Mouse (Mus musculus): Measurements from ENCODE around the gene Wdr86. TPM values are rescaled to one million over a fixed set of nuclear protein-coding genes. Genes with fewer than 3 reads are reported as not detected.
A peak's percentile ranks its signal among the peaks of the same experiment; 100 is the strongest.
"Not testable (repeated sequence)": the region's sequence is repeated elsewhere in the genome, so short reads cannot be mapped to it uniquely, and the experiment has no call there.

Wdr86 gene
- total RNA-seq (2014; rRNA removed) = 13.4 and 16.5 TPM in 2 replicates
- 6.7 and 7.0 TPM in 2 replicates for polyA plus RNA-seq (2015; fragmentation: Nextera tagmentation; extraction: Ambion mirVana)

- Histone ChIP-seq H3K27me3 (ENCODE audit: insufficient read depth, low read length) (peaks cover 18% of the 10 kb centered on the region), H3K9ac (replicated peaks; ENCODE audit: low read length, poor library complexity, severe bottlenecking) (peak within 1 kb of the TSS; percentile 46), H3K9me3 (ENCODE audit: low read length) (no peaks in the 10 kb centered on the region), H3K4me2 (ENCODE audit: low read depth, low read length, poor library complexity, severe bottlenecking) (peak within 1 kb of the TSS; percentile 65), H3K4me3 (ENCODE audit: low read depth, low read length) (peak within 1 kb of the TSS; percentile 45), H3K27ac (ENCODE audit: low read depth, low read length) (no peak within 1 kb of the TSS), H3K36me3 (ENCODE audit: insufficient read depth, low read length) (no peaks in the 10 kb centered on the region), H3K4me1 (ENCODE audit: insufficient read depth, low read length) (0 out of 2 replicates have a peak, but pooled peaks cover 7% of the 10 kb centered on the region)
- DNase-seq (ENCODE audit: low spot score) = no peak
- ATAC-seq (ENCODE audit: low FRiP score) = peak; percentile 55; the same call in 1 of the 2 replicates
- under 1% methylated on average over 23 of the region's 23 CpGs for WGBS
- no peak for TF ChIP-seq CTCF (IDR thresholded peaks at IDR 0.05)
Observed at GRCm38 (mm10) chr5:24730488-24730871, at the start of gene Wdr86. Wdr86 (minus strand) TSS chr5:24730727.

- Histone ChIP-seq H3K9ac (replicated peaks; ENCODE audit: low read length, poor library complexity, severe bottlenecking) (no peak overlapping the region), H3K4me1 (ENCODE audit: insufficient read depth, low read length) (no peaks in the 10 kb centered on the region), H3K27me3 (ENCODE audit: insufficient read depth, low read length) (peaks cover 3% of the 10 kb centered on the region; the same call in 1 of the 2 replicates), H3K9me3 (ENCODE audit: low read length) (no peaks in the 10 kb centered on the region), H3K36me3 (ENCODE audit: insufficient read depth, low read length) (no peaks in the 10 kb centered on the region), H3K4me3 (ENCODE audit: low read depth, low read length) (no peak overlapping the region), H3K4me2 (ENCODE audit: low read depth, low read length, poor library complexity, severe bottlenecking) (no peak overlapping the region), H3K27ac (ENCODE audit: low read depth, low read length) (no peak overlapping the region)
- 48% methylated on average over 15 of the region's 15 CpGs for WGBS
- peak; percentile 76 for TF ChIP-seq CTCF (IDR thresholded peaks at IDR 0.05)
- DNase-seq (ENCODE audit: low spot score) (no peak), ATAC-seq (ENCODE audit: low FRiP score) (no peak)
Observed at GRCm38 (mm10) chr5:24779881-24780512, 49.5 kb upstream of the Wdr86 start.

- DNase-seq (ENCODE audit: low spot score) (no peak), ATAC-seq (ENCODE audit: low FRiP score) (no peak)
- H3K4me2 ChIP-seq (ENCODE audit: low read depth, low read length, poor library complexity, severe bottlenecking) = no peak overlapping the region
- no peak for TF ChIP-seq CTCF (IDR thresholded peaks at IDR 0.05)
- H3K36me3 ChIP-seq (ENCODE audit: insufficient read depth, low read length) = no peaks in the 10 kb centered on the region
- no peaks in the 10 kb centered on the region for H3K9me3 ChIP-seq (ENCODE audit: low read length)
- no peak overlapping the region for H3K9ac ChIP-seq (replicated peaks; ENCODE audit: low read length, poor library complexity, severe bottlenecking)
- H3K27ac ChIP-seq (ENCODE audit: low read depth, low read length) = no peak overlapping the region
- peaks cover 3% of the 10 kb centered on the region; the same call in 1 of the 2 replicates for H3K27me3 ChIP-seq (ENCODE audit: insufficient read depth, low read length)
- no peaks in the 10 kb centered on the region for H3K4me1 ChIP-seq (ENCODE audit: insufficient read depth, low read length)
- H3K4me3 ChIP-seq (ENCODE audit: low read depth, low read length) = no peak overlapping the region
Observed at GRCm38 (mm10) chr5:24779321-24779720, 48.8 kb upstream of the Wdr86 start.

GRCm38 (mm10) chr5:24778843-24779140 is 48.3 kb upstream of the Wdr86 start:
- Histone ChIP-seq H3K36me3 (ENCODE audit: insufficient read depth, low read length) (no peaks in the 10 kb centered on the region), H3K27ac (ENCODE audit: low read depth, low read length) (no peak overlapping the region), H3K4me1 (ENCODE audit: insufficient read depth, low read length) (no peaks in the 10 kb centered on the region), H3K27me3 (ENCODE audit: insufficient read depth, low read length) (peaks cover 3% of the 10 kb centered on the region; the same call in 1 of the 2 replicates), H3K4me3 (ENCODE audit: low read depth, low read length) (no peak overlapping the region), H3K9me3 (ENCODE audit: low read length) (no peaks in the 10 kb centered on the region), H3K9ac (replicated peaks; ENCODE audit: low read length, poor library complexity, severe bottlenecking) (no peak overlapping the region), H3K4me2 (ENCODE audit: low read depth, low read length, poor library complexity, severe bottlenecking) (peak overlapping the region; percentile 36)
- TF ChIP-seq CTCF (IDR thresholded peaks at IDR 0.05) = no peak
- DNase-seq (ENCODE audit: low spot score) (no peak), ATAC-seq (ENCODE audit: low FRiP score) (no peak; the same call in 1 of the 2 replicates)
- WGBS = 33% methylated on average over 13 of the region's 13 CpGs

- Histone ChIP-seq H3K27ac (ENCODE audit: low read depth, low read length) (no peak overlapping the region), H3K9me3 (ENCODE audit: low read length) (no peaks in the 10 kb centered on the region), H3K4me2 (ENCODE audit: low read depth, low read length, poor library complexity, severe bottlenecking) (peak overlapping the region; percentile 36), H3K4me1 (ENCODE audit: insufficient read depth, low read length) (no peaks in the 10 kb centered on the region), H3K4me3 (ENCODE audit: low read depth, low read length) (no peak overlapping the region), H3K9ac (replicated peaks; ENCODE audit: low read length, poor library complexity, severe bottlenecking) (no peak overlapping the region), H3K36me3 (ENCODE audit: insufficient read depth, low read length) (no peaks in the 10 kb centered on the region), H3K27me3 (ENCODE audit: insufficient read depth, low read length) (peaks cover 3% of the 10 kb centered on the region; the same call in 1 of the 2 replicates)
- no peak for DNase-seq (ENCODE audit: low spot score)
- ATAC-seq (ENCODE audit: low FRiP score) = no peak; the same call in 1 of the 2 replicates
- no peak for TF ChIP-seq CTCF (IDR thresholded peaks at IDR 0.05)
- WGBS = 7% methylated on average over 17 of the region's 17 CpGs
Observed at GRCm38 (mm10) chr5:24778082-24778842, 47.7 kb upstream of the Wdr86 start.

- ATAC-seq (ENCODE audit: low FRiP score) = no peak
- 85% methylated on average over 4 of the region's 4 CpGs for WGBS
- DNase-seq (ENCODE audit: low spot score) = no peak
Observed at GRCm38 (mm10) chr5:24776681-24777080, 46.2 kb upstream of the Wdr86 start.

GRCm38 (mm10) chr5:24774549-24774948 is 44.0 kb upstream of the Wdr86 start:
- not testable (repeated sequence) for H3K4me2 ChIP-seq (ENCODE audit: low read depth, low read length, poor library complexity, severe bottlenecking); H3K9me3 ChIP-seq (ENCODE audit: low read length); H3K27ac ChIP-seq (ENCODE audit: low read depth, low read length); H3K36me3 ChIP-seq (ENCODE audit: insufficient read depth, low read length); H3K27me3 ChIP-seq (ENCODE audit: insufficient read depth, low read length); H3K9ac ChIP-seq (replicated peaks; ENCODE audit: low read length, poor library complexity, severe bottlenecking); ATAC-seq (ENCODE audit: low FRiP score); H3K4me1 ChIP-seq (ENCODE audit: insufficient read depth, low read length); H3K4me3 ChIP-seq (ENCODE audit: low read depth, low read length)
- peak; percentile 22 for DNase-seq (ENCODE audit: low spot score)
- whole genome bisulfite sequencing = 71% methylated on average over 16 of the region's 16 CpGs

More at GRCm38 (mm10) chr5:24776681-24777080, 46.2 kb upstream of the Wdr86 start:
- TF ChIP-seq CTCF (IDR thresholded peaks at IDR 0.05) = peak; percentile 27; the same call in 1 of the 2 replicates
- Histone ChIP-seq H3K4me2 (ENCODE audit: low read depth, low read length, poor library complexity, severe bottlenecking) (no peak overlapping the region), H3K4me3 (ENCODE audit: low read depth, low read length) (no peak overlapping the region), H3K27ac (ENCODE audit: low read depth, low read length) (no peak overlapping the region), H3K36me3 (ENCODE audit: insufficient read depth, low read length) (no peaks in the 10 kb centered on the region), H3K27me3 (ENCODE audit: insufficient read depth, low read length) (peaks cover 3% of the 10 kb centered on the region; the same call in 1 of the 2 replicates), H3K9ac (replicated peaks; ENCODE audit: low read length, poor library complexity, severe bottlenecking) (no peak overlapping the region), H3K9me3 (ENCODE audit: low read length) (no peaks in the 10 kb centered on the region), H3K4me1 (ENCODE audit: insufficient read depth, low read length) (no peaks in the 10 kb centered on the region)

Data from midbrain, postnatal 0 days (tissue).